Mouse (Mus musculus): ENCODE results near the gene Gbgt1. TPM values are rescaled to one million over a fixed set of nuclear protein-coding genes. Genes with fewer than 3 reads are reported as not detected.

Gene Gbgt1
- polyA plus RNA-seq, 1 experiment: 1.5 TPM

GRCm38 (mm10) chr2:28547237-28548172 lies 50.8 kb downstream of the Gbgt1 start:
- Histone ChIP-seq H3K4me3 (replicated peaks; ENCODE audit: insufficient read depth, low read depth, low read length) (no peak overlapping the region), H3K27ac (ENCODE audit: insufficient read depth, low read length) (no peak overlapping the region), H3K4me1 (ENCODE audit: control insufficient read depth, insufficient read depth, low read length) (peaks cover 61% of the 10 kb centered on the region), H3K27me3 (ENCODE audit: control insufficient read depth, insufficient read depth, low read length) (no peaks in the 10 kb centered on the region)
- DNase-seq: peak; percentile 79 to 89
- TF ChIP-seq CTCF (IDR thresholded peaks at IDR 0.05; ENCODE audit: borderline replicate concordance, insufficient read depth, low read depth, low read length) (peak; percentile 97), POLR2A (IDR thresholded peaks at IDR 0.05; ENCODE audit: borderline replicate concordance, insufficient read depth, low read length) (no peak)
- 42% methylated on average over 11 of the region's 11 CpGs for WGBS

- Histone ChIP-seq H3K4me1 (ENCODE audit: control insufficient read depth, insufficient read depth, low read length) (peaks cover 45% of the 10 kb centered on the region), H3K4me3 (replicated peaks; ENCODE audit: insufficient read depth, low read depth, low read length) (no peak overlapping the region), H3K27me3 (ENCODE audit: control insufficient read depth, insufficient read depth, low read length) (no peaks in the 10 kb centered on the region), H3K27ac (ENCODE audit: insufficient read depth, low read length) (no peak overlapping the region)
- DNase-seq: no peak
- WGBS: 88% methylated on average over 13 of the region's 13 CpGs
- TF ChIP-seq POLR2A (IDR thresholded peaks at IDR 0.05; ENCODE audit: borderline replicate concordance, insufficient read depth, low read length): no peak
- no peak for TF ChIP-seq CTCF (IDR thresholded peaks at IDR 0.05; ENCODE audit: borderline replicate concordance, insufficient read depth, low read depth, low read length)
Measured at GRCm38 (mm10) chr2:28549157-28549556, 52.5 kb downstream of the Gbgt1 start.

GRCm38 (mm10) chr2:28552301-28552700 lies 55.6 kb downstream of the Gbgt1 start:
- no peak overlapping the region for H3K4me3 ChIP-seq (replicated peaks; ENCODE audit: insufficient read depth, low read depth, low read length)
- peaks cover 14% of the 10 kb centered on the region for H3K4me1 ChIP-seq (ENCODE audit: control insufficient read depth, insufficient read depth, low read length)
- TF ChIP-seq CTCF (IDR thresholded peaks at IDR 0.05; ENCODE audit: borderline replicate concordance, insufficient read depth, low read depth, low read length) (no peak), POLR2A (IDR thresholded peaks at IDR 0.05; ENCODE audit: borderline replicate concordance, insufficient read depth, low read length) (no peak)
- 19% methylated on average over 5 of the region's 5 CpGs for WGBS
- no peaks in the 10 kb centered on the region for H3K27me3 ChIP-seq (ENCODE audit: control insufficient read depth, insufficient read depth, low read length)
- DNase-seq: peak in 1 of 2 experiments; percentile 35
- no peak overlapping the region for H3K27ac ChIP-seq (ENCODE audit: insufficient read depth, low read length)

Other genes starting within 250 kb of the Gbgt1 start
- gene Ppp1r26, start 50.1 kb upstream of the Gbgt1 start, polyA plus RNA-seq (2012; rRNA removed): 11.5 and 12.4 TPM in 2 replicates
- 4.0 TPM in 2 replicates for gene 1700007K13Rik, start 30.6 kb upstream of the Gbgt1 start, polyA plus RNA-seq (2012; rRNA removed)
- 43.2 and 44.5 TPM in 2 replicates for gene Mrps2, start 28.8 kb upstream of the Gbgt1 start, polyA plus RNA-seq (2012; rRNA removed)
- 0.48 TPM in 1 of 2 replicates, not detected in the other for gene Gm10134, start 9.2 kb downstream of the Gbgt1 start, polyA plus RNA-seq (2012; rRNA removed)
- gene Ralgds, start 16.2 kb downstream of the Gbgt1 start, polyA plus RNA-seq (2012; rRNA removed): 133 and 151 TPM in 2 replicates
- 0.10 TPM in 2 replicates for gene Cel, start 66.5 kb downstream of the Gbgt1 start, polyA plus RNA-seq (2012; rRNA removed)
- gene Gtf3c5, start 86.9 kb downstream of the Gbgt1 start, polyA plus RNA-seq (2012; rRNA removed): 32.4 and 32.6 TPM in 2 replicates
- gene Gfi1b, start 125.1 kb downstream of the Gbgt1 start, polyA plus RNA-seq (2012; rRNA removed): 0.18 TPM in 1 of 2 replicates, not detected in the other
- gene Tsc1, start 144.3 kb downstream of the Gbgt1 start, polyA plus RNA-seq (2012; rRNA removed): 34.4 and 34.9 TPM in 2 replicates
- 0.61 and 1.5 TPM in 2 replicates for gene Spaca9, start 202.8 kb downstream of the Gbgt1 start, polyA plus RNA-seq (2012; rRNA removed)
- gene Ak8, start 203.3 kb downstream of the Gbgt1 start, polyA plus RNA-seq (2012; rRNA removed): 0.70 and 0.98 TPM in 2 replicates

Measured in cerebellum, adult 2 months (tissue).